Mouse (Mus musculus): Measurements from ENCODE around the gene Maml2.

Maml2 gene

DNA sequence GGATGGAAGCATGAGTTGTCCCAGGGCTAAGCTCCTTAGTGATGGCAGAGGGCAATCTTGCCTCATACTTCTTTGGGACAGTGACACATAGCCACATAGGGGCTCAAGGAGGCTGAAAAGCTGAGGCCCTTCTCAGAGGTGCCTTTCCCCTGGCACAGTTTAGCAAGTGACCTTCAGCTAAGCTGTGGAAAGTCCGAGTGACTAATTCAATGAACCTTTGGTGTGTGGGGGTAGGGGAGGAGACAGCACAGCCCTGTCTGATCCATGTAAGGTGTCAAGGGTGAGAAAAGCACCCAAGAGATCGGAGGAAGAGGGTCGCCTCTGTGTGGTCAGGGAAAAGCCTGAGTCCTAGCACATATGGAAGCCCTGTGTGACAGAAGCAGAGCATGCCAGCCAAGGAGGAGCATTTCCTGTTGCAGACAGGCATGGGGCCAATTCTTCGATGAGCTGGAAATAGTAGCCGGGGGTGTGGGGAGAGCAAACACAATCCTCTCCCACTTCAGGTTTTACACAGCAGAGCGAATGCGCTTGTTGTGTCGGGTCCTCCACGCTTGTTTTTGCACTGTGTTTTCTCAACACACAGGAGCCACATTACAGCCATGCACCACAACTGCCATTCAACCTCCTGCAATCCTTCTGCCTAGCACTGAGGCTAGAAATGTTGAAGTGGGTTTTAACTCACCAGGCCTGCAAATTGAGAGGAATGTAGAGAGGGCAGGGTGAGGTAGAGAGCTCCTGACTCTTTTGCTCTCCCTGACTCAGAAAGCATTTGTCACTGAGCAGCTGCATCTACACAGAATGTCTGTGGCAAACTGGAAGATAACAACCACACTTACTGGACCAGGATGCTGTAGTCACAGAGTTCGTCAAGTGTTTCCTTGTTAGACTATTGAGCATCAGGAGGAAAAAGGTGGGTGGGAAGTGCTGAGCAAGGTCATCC lies 266.0 kb downstream of the Maml2 start:
- CTCF ChIA-PET, result no interaction called here

- CTCF ChIA-PET, result no interaction called here
Measured at GRCm38 (mm10) chr9:13565343-13566019, 267.7 kb downstream of the Maml2 start.

- CTCF ChIA-PET, result interaction anchor here (0.7 kb wide), 2 partner anchors 8 to 12 kb away, joined by 3 to 19 read pairs; no protein-coding TSS in a partner anchor
Measured at GRCm38 (mm10) chr9:13566154-13566885, 268.6 kb downstream of the Maml2 start.

DNA sequence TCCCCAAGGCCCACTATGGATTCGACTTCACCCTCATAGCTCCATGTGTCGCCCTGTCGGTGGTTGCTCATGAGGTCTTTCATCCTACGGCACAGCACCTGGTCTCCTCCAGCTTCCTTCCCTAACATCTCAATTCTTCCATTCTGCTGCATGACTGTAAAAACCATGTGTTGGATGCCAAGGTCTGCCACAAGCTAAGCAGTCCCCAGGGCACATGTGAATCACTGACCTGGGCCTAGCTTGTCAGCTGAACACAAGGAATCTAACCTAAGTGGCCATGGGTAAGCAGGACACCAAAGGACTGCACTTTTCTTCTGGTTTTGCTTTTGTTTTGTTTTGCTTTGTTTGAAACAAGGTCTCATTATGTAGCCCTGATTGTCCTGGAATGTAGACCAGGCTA lies 271.3 kb downstream of the Maml2 start:
- CTCF ChIA-PET, result interaction anchor here (0.6 kb wide), 1 partner anchor 124 kb away, joined by 3 read pairs; no protein-coding TSS in a partner anchor

DNA sequence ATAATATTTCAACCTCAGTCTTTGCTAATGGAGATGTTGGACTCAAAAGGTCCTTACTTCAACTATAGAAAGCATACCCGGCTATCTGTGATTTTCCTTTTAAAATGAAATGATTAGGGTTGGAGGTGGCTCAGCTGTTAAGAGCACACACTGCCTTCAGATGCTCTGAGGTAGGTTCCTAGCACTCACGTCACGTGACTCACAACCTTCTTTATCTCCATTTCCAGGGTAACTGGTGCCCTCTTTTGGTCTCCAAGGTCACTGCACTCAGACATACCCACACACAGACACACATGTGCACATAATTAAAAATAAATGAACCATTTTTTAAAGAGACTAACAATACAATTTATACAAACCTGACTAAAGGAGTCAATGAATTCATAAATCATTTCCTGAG lies 275.1 kb downstream of the Maml2 start:
- CTCF ChIA-PET, result interaction anchor here (0.6 kb wide), 1 partner anchor 374 kb away, joined by 9 read pairs; no protein-coding TSS in a partner anchor

GRCm38 (mm10) chr9:13574059-13574458 lies 276.3 kb downstream of the Maml2 start:
- CTCF ChIA-PET, result interaction anchor here (0.6 kb wide), 2 partner anchors 8 to 300 kb away, joined by 3 to 4 read pairs; no protein-coding TSS in a partner anchor

GRCm38 (mm10) chr9:13574913-13575312 lies 277.2 kb downstream of the Maml2 start:
- CTCF ChIA-PET, result no interaction called here

GRCm38 (mm10) chr9:13577150-13577549 lies 279.4 kb downstream of the Maml2 start:
- CTCF ChIA-PET, result no interaction called here

DNA sequence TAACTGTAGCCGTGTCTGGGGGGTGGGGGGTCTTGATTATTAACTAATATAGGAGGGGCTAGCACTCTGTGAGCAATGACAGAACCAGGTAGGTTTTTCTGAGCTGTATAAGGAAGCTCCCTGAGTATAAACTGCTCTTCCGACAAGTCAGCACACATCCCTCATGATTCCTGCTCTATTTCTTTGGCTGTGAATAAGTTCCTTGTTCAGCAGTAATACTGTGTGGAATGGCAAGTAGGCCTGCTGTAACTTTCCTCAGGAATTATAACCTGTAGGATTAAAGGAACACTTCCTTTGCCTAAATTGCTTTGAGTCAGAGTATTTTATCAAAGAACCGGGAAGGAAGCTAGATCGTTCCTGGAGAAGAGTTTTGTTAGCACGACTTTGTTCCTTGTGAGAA lies 283.4 kb downstream of the Maml2 start:
- CTCF ChIA-PET, result interaction anchor here (0.6 kb wide), 1 partner anchor 95 kb away, joined by 3 read pairs; no protein-coding TSS in a partner anchor

DNA sequence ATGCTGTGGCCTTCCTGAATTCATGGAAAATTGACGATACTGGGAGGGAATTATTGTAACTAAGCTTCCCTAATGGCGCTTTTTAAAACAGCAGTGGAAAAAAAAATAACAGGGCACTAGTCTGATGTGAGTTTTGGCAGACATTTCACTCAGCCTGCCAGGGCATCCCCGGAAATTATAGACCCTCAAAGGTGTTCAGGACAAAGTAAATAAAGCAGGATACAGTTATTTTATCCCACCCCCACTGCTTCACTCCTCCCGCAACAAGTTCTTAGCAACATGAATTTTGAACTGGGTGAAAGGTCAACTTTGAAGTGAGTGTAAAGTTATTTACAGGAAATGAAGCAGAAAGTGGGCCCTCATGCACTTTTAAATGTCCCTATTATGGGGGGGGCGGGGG lies 286.2 kb downstream of the Maml2 start:
- CTCF ChIA-PET, result no interaction called here

DNA sequence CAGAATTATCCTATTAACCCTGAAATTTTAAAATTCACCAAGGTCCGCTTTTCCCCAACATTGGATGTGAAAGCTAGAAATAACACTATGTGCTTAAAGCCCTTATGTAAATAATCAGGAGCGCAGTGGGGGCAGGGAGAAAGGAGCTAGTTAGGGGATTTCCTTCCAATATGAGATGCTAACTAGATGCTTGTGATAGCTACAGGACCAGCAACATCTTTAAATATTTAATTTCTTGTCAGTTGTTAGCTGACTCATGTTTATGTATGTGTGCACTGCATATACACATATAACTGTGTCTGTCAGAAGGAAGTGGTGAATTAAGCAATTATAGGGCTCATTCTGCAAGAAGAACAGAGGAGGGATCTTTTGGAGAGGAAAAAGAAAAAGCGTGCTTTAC lies 286.7 kb downstream of the Maml2 start:
- CTCF ChIA-PET, result no interaction called here

DNA sequence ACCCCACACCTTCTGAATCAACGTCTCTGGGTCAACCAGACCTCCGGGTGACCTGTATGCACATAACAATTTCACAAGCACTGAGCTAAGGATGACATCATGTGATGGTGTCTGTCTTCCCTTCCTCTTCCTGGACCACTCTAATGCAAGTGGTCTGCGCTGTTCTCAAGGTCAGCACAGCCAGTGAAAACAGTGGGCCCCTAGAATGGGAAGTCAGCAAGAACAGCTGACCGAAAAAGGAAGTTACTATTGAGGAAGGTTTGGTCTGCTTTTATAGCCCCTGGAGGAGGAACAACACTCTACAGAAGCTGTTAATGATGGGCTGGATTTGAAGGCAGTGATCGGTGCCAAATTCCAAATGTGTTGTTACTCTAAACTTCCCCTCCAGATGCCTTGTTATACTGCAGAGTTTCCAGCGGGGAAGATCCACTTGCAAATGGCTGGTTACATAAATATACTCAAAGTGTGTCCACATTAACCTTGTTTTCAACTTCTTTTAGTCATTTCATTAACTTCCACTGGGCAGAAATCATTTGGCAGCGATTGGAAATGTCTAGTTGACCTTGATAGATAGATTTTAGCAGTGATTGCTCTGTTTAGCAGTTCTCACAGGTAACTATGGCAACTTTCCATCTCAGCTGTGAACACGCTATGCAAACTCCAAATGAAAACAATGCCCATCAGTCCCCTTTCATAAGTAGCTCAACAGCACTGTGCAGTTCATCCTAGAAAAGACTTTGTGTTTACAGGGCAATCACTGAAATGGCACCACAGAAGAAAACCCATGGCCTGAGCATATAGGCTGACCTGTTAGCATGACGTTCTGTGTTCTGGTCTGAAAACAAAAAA lies 289.6 kb downstream of the Maml2 start:
- CTCF ChIA-PET, result interaction anchor here (0.9 kb wide), 1 partner anchor 20 kb away, joined by 3 read pairs; no protein-coding TSS in a partner anchor

- CTCF ChIA-PET, result no interaction called here
Measured at GRCm38 (mm10) chr9:13588786-13589185, 291.0 kb downstream of the Maml2 start.

DNA sequence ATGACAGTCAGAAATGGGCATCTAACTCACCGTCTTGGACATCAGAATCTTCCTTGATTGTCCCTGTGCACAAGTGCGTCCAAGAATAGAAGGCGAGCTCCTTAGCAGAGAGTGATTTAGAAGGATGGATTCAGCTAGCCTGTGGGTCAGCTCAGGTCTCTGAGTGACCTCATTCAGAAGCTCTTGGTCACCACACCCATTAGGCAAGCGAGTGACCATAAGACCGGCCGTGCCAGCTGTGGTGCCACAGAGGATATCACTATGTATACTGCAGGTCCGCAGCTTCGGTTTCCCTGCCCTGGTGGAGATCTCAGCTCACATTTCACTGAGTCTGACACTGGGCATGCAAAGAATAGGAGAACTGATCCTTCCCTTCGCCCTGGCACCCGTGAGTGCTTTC lies 294.9 kb downstream of the Maml2 start:
- CTCF ChIA-PET, result interaction anchor here (0.6 kb wide), 1 partner anchor 70 kb away, joined by 22 read pairs; no protein-coding TSS in a partner anchor

- CTCF ChIA-PET, result no interaction called here
Measured at GRCm38 (mm10) chr9:13597736-13598135, 300.0 kb downstream of the Maml2 start.

GRCm38 (mm10) chr9:13598596-13599333 lies 301.0 kb downstream of the Maml2 start:
- CTCF ChIA-PET, result interaction anchor here (0.7 kb wide), 1 partner anchor 964 kb away, joined by 4 read pairs; no protein-coding TSS in a partner anchor

DNA sequence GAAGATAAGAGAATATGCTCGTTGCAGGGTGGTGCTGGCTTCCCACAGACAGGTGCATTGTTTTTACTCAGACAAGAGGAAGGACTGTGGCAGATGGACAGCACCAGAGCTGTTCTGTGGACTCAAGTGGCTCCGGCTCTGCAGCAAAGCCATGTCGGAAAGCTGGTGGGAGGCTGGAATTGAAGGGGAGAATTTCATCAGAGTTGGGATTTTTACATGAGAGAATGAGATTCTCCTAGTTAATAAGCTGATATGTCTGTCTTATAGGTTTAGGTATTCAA lies 301.5 kb downstream of the Maml2 start:
- CTCF ChIA-PET, result interaction anchor here (0.7 kb wide), 1 partner anchor 964 kb away, joined by 4 read pairs; no protein-coding TSS in a partner anchor

DNA sequence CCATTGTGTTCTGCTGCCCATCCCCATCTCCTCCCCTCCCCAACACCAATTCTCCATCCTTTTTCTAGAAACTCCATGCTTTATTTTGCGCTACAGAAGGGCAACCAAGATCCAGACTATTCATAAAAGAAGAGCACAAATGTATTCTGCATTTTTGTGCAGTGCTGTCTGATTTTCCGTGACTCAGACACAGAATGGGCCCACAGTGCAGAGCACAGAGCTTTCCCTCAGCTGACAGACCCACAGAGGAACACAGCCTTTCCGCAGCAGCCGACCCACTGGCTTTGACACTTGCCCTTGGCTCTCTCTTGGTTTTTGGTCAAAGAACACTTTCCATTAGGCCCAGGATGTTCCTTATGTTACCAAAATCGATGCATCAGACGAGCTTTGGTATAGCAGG lies 302.0 kb downstream of the Maml2 start:
- CTCF ChIA-PET, result interaction anchor here (0.7 kb wide), 1 partner anchor 963 kb away, joined by 4 read pairs; no protein-coding TSS in a partner anchor

- CTCF ChIA-PET, result interaction anchor here (0.6 kb wide), 1 partner anchor 10 kb away, joined by 3 read pairs; no protein-coding TSS in a partner anchor
Measured at GRCm38 (mm10) chr9:13601729-13602128, 304.0 kb downstream of the Maml2 start.

DNA sequence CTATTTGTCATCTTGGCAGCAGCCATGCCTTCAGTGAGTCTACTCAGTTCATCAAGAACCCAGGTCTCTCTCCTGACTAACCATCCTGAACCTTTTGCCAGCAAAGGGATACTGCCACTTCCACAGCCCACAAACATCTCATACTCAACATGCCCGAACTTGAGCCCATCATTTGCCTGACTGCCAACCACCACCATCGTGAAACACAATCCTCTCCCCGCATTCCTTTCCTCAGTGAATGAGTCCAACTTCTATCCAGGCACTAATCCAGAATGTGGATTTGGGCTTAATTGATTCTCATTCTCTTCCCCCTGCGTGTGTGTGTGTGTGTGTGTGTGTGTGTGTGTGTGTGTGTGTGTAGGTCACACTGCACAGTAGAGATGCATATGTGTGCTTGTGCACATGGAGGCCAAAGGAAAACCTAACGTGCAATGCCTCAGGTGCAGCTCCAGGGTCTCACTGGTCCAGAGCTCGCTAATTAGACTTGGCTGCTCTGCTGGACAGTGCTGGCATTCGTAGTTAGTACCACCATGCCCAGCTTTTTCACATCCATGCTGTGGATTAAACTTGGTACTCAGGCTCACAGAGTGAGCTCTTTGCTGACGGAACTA lies 305.9 kb downstream of the Maml2 start:
- CTCF ChIA-PET, result no interaction called here

Measured in spleen, embryonic (tissue).